Mouse (Mus musculus): ENCODE data around the gene Dctpp1.
"Not testable (repeated sequence)": the region's sequence is repeated elsewhere in the genome, so short reads cannot be mapped to it uniquely, and the experiment has no call there.

Dctpp1 gene

GRCm38 (mm10) chr7:127270666-127271065 lies 10.2 kb upstream of the Dctpp1 start:
- in situ Hi-C loops (cut with MboI, MseI), result no loop called here

- in situ Hi-C loops (cut with MboI, MseI), result no loop called here
Measured at GRCm38 (mm10) chr7:127270256-127270655, 9.7 kb upstream of the Dctpp1 start.

GRCm38 (mm10) chr7:127263526-127263925 lies 3.0 kb upstream of the Dctpp1 start:
- in situ Hi-C loops (cut with MboI, MseI), result no loop called here

- in situ Hi-C loops (cut with MboI, MseI), result no loop called here
Measured at GRCm38 (mm10) chr7:127262218-127262961, 1.9 kb upstream of the Dctpp1 start.

- in situ Hi-C loops (cut with MboI, MseI), result no loop called here
Measured at GRCm38 (mm10) chr7:127259186-127259905, 1.2 kb downstream of the Dctpp1 start.

GRCm38 (mm10) chr7:127256518-127256917 lies 4.0 kb downstream of the Dctpp1 start:
- in situ Hi-C loops (cut with MboI, MseI), result no loop called here

GRCm38 (mm10) chr7:127255965-127256364 lies 4.5 kb downstream of the Dctpp1 start:
- in situ Hi-C loops (cut with MboI, MseI), result no loop called here

- in situ Hi-C loops (cut with MboI, MseI), result no loop called here
Measured at GRCm38 (mm10) chr7:127255008-127255407, 5.5 kb downstream of the Dctpp1 start.

- in situ Hi-C loops (cut with MboI, MseI), result no loop called here
Measured at GRCm38 (mm10) chr7:127253821-127254769, 6.4 kb downstream of the Dctpp1 start.

GRCm38 (mm10) chr7:127253341-127253740 lies 7.2 kb downstream of the Dctpp1 start:
- in situ Hi-C loops (cut with MboI, MseI), result no loop called here

GRCm38 (mm10) chr7:127252414-127252813 lies 8.1 kb downstream of the Dctpp1 start:
- in situ Hi-C loops (cut with MboI, MseI), result no loop called here

GRCm38 (mm10) chr7:127250511-127250910 lies 10.0 kb downstream of the Dctpp1 start:
- in situ Hi-C loops (cut with MboI, MseI), result not testable (repeated sequence)

- in situ Hi-C loops (cut with MboI, MseI), result no loop called here
Measured at GRCm38 (mm10) chr7:127244658-127245510, 15.6 kb downstream of the Dctpp1 start.

- in situ Hi-C loops (cut with MboI, MseI), result no loop called here
Measured at GRCm38 (mm10) chr7:127243870-127244657, 16.4 kb downstream of the Dctpp1 start, which contains the start of gene Zfp771. Zfp771 (plus strand) TSS chr7:127244274.

GRCm38 (mm10) chr7:127243361-127243867 lies 17.1 kb downstream of the Dctpp1 start:
- in situ Hi-C loops (cut with MboI, MseI), result no loop called here

- in situ Hi-C loops (cut with MboI, MseI), result no loop called here
Measured at GRCm38 (mm10) chr7:127234777-127235176, 25.7 kb downstream of the Dctpp1 start.

- in situ Hi-C loops (cut with MboI, MseI), result no loop called here
Measured at GRCm38 (mm10) chr7:127233765-127234164, 26.7 kb downstream of the Dctpp1 start.

- in situ Hi-C loops (cut with MboI, MseI), result no loop called here
Measured at GRCm38 (mm10) chr7:127233368-127233749, 27.1 kb downstream of the Dctpp1 start.

- in situ Hi-C loops (cut with MboI, MseI), result no loop called here
Measured at GRCm38 (mm10) chr7:127232622-127233367, 27.7 kb downstream of the Dctpp1 start, which contains the start of the genes Zfp553 and Sept1. Zfp553 (plus strand) TSS chr7:127233061. Sept1 (minus strand) TSS chr7:127233130.

All from regulatory T cell (primary cell).